Mouse (Mus musculus): ENCODE results near the gene Aox4. TPM values are rescaled to one million over a fixed set of nuclear protein-coding genes. Genes with fewer than 3 reads are reported as not detected.

The Aox4 gene
- polyA plus RNA-seq (2012; ENCODE audit: insufficient read depth, insufficient read length, missing spikeins) = not detected in 2 replicates

- no peak within 1 kb of the TSS for H3K27ac ChIP-seq (ENCODE audit: insufficient read depth, low read depth, low read length)
- H3K4me3 ChIP-seq (ENCODE audit: insufficient read depth, low read length) = 0 out of 2 replicates have a peak within 1 kb of the TSS, but pooled peaks have one; percentile 17
- no peak for TF ChIP-seq CTCF (IDR thresholded peaks at IDR 0.05; ENCODE audit: low read depth, low read length)
- no peak for TF ChIP-seq POLR2A (IDR thresholded peaks at IDR 0.05; ENCODE audit: borderline replicate concordance, low read depth, low read length)
- no peaks in the 10 kb centered on the region for H3K4me1 ChIP-seq (ENCODE audit: control insufficient read depth, insufficient read depth, low read length)
Observed at GRCm38 (mm10) chr1:58210203-58210602, at the start of gene Aox4. Gene Aox4, plus strand, starts transcription at chr1:58210397.

DNA sequence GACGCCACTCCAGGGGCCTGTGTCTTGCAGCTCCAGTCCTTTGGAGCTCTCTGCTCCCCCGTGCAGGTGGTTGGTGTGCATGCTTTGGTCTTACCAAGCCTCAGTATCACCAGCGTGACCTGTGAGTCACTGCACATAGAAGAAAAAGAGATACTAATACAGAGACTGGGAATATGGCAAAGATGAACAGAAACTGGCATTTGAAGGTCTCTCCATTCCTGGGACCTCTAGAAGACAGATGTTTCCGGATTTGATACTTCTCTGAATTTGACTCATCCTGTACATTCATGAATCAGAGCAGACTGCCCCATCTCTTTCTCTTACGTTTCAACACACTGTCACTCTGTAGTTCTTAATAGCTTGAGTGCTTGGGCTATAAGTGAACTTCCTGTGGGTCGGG is 40.3 kb upstream of the Aox4 start:
- no peak for TF ChIP-seq CTCF (IDR thresholded peaks at IDR 0.05; ENCODE audit: low read depth, low read length)
- no peak for TF ChIP-seq POLR2A (IDR thresholded peaks at IDR 0.05; ENCODE audit: borderline replicate concordance, low read depth, low read length)
- no peak overlapping the region for H3K27ac ChIP-seq (ENCODE audit: insufficient read depth, low read depth, low read length)
- H3K4me1 ChIP-seq (ENCODE audit: control insufficient read depth, insufficient read depth, low read length) = no peaks in the 10 kb centered on the region
- no peak overlapping the region for H3K4me3 ChIP-seq (ENCODE audit: insufficient read depth, low read length)

GRCm38 (mm10) chr1:58188514-58189175 is 21.6 kb upstream of the Aox4 start:
- no peaks in the 10 kb centered on the region for H3K4me1 ChIP-seq (ENCODE audit: control insufficient read depth, insufficient read depth, low read length)
- H3K4me3 ChIP-seq (ENCODE audit: insufficient read depth, low read length) = no peak overlapping the region
- no peak overlapping the region for H3K27ac ChIP-seq (ENCODE audit: insufficient read depth, low read depth, low read length)
- no peak for TF ChIP-seq POLR2A (IDR thresholded peaks at IDR 0.05; ENCODE audit: borderline replicate concordance, low read depth, low read length)
- TF ChIP-seq CTCF (IDR thresholded peaks at IDR 0.05; ENCODE audit: low read depth, low read length) = no peak

- Histone ChIP-seq H3K4me1 (ENCODE audit: control insufficient read depth, insufficient read depth, low read length) (no peaks in the 10 kb centered on the region), H3K4me3 (ENCODE audit: insufficient read depth, low read length) (no peak overlapping the region), H3K27ac (ENCODE audit: insufficient read depth, low read depth, low read length) (no peak overlapping the region)
- TF ChIP-seq POLR2A (IDR thresholded peaks at IDR 0.05; ENCODE audit: borderline replicate concordance, low read depth, low read length) = no peak
- TF ChIP-seq CTCF (IDR thresholded peaks at IDR 0.05; ENCODE audit: low read depth, low read length) = no peak
Observed at GRCm38 (mm10) chr1:58194317-58194716, 15.9 kb upstream of the Aox4 start.

GRCm38 (mm10) chr1:58194988-58195387 is 15.2 kb upstream of the Aox4 start:
- no peaks in the 10 kb centered on the region for H3K4me1 ChIP-seq (ENCODE audit: control insufficient read depth, insufficient read depth, low read length)
- H3K4me3 ChIP-seq (ENCODE audit: insufficient read depth, low read length) = no peak overlapping the region
- TF ChIP-seq POLR2A (IDR thresholded peaks at IDR 0.05; ENCODE audit: borderline replicate concordance, low read depth, low read length) (no peak), CTCF (IDR thresholded peaks at IDR 0.05; ENCODE audit: low read depth, low read length) (no peak)
- no peak overlapping the region for H3K27ac ChIP-seq (ENCODE audit: insufficient read depth, low read depth, low read length)

DNA sequence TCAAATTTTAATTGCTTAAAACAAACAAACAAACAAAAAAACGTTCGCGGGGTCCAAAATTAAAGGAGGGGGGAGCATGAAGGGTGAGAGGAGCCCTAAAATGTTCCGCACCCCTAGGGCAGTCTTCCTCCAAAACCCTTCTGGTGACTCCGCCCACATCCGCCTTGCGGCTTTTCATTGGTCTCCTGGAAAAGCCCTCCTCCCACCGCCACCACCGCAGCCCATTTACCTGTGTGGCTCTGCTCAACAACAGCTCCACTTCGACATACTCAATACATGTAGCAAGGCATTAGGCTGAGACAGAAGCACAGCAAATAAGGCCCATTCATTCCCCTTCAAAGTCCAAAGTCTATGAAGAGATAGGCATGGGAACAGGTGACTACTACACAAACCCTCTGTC is 14.7 kb upstream of the Aox4 start:
- Histone ChIP-seq H3K4me1 (ENCODE audit: control insufficient read depth, insufficient read depth, low read length) (no peaks in the 10 kb centered on the region), H3K27ac (ENCODE audit: insufficient read depth, low read depth, low read length) (no peak overlapping the region), H3K4me3 (ENCODE audit: insufficient read depth, low read length) (no peak overlapping the region)
- TF ChIP-seq CTCF (IDR thresholded peaks at IDR 0.05; ENCODE audit: low read depth, low read length) = no peak
- no peak for TF ChIP-seq POLR2A (IDR thresholded peaks at IDR 0.05; ENCODE audit: borderline replicate concordance, low read depth, low read length)

DNA sequence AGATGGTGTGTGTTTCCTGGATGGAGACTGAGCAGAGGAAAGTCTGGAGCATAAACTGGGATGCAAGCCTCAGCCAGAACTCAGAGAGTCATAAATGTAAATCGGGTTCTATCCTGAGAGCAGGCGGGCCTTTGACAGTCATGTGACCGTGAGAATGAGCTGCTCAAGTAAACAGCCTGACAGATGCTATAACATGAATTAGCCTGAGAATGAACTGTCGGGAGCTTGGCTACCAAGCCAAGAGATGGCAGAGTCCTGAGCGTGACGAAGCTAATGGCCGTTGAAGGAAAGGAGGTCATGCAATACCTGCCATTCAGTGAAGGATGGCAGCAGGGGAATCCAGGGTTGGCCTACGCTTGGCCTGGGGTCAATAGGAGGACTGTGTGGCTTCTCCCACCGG is 13.2 kb upstream of the Aox4 start:
- no peak overlapping the region for H3K4me3 ChIP-seq (ENCODE audit: insufficient read depth, low read length)
- no peaks in the 10 kb centered on the region for H3K4me1 ChIP-seq (ENCODE audit: control insufficient read depth, insufficient read depth, low read length)
- H3K27ac ChIP-seq (ENCODE audit: insufficient read depth, low read depth, low read length) = no peak overlapping the region

GRCm38 (mm10) chr1:58198386-58198785 is 11.8 kb upstream of the Aox4 start:
- Histone ChIP-seq H3K27ac (ENCODE audit: insufficient read depth, low read depth, low read length) (no peak overlapping the region), H3K4me1 (ENCODE audit: control insufficient read depth, insufficient read depth, low read length) (no peaks in the 10 kb centered on the region), H3K4me3 (ENCODE audit: insufficient read depth, low read length) (no peak overlapping the region)
- TF ChIP-seq CTCF (IDR thresholded peaks at IDR 0.05; ENCODE audit: low read depth, low read length) (no peak), POLR2A (IDR thresholded peaks at IDR 0.05; ENCODE audit: borderline replicate concordance, low read depth, low read length) (no peak)

More for the DNA sequence above, 13.2 kb upstream of the Aox4 start:
- TF ChIP-seq POLR2A (IDR thresholded peaks at IDR 0.05; ENCODE audit: borderline replicate concordance, low read depth, low read length) (no peak), CTCF (IDR thresholded peaks at IDR 0.05; ENCODE audit: low read depth, low read length) (no peak)

DNA sequence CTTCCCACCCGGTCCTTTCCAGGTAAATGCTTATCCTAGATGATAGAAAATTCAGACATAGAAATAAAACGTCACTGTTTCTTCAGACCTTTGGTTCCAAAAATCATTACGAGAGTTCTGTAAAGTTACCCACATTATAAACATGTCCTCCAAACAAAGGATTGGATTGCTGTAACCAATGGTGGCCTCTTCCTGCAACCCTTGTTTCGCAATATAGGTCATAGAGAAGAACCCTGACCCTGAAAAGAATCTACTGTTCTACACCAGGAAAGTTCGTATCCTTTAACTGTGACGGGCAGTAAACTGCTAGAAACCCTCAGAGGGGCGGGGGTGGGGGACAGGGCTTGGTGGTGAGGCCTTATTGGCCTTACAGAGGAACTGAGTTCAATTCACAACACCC is 2.6 kb downstream of the Aox4 start:
- TF ChIP-seq CTCF (IDR thresholded peaks at IDR 0.05; ENCODE audit: low read depth, low read length) = no peak
- TF ChIP-seq POLR2A (IDR thresholded peaks at IDR 0.05; ENCODE audit: borderline replicate concordance, low read depth, low read length) = no peak
- no peak overlapping the region for H3K4me3 ChIP-seq (ENCODE audit: insufficient read depth, low read length)
- no peaks in the 10 kb centered on the region for H3K4me1 ChIP-seq (ENCODE audit: control insufficient read depth, insufficient read depth, low read length)
- no peak overlapping the region for H3K27ac ChIP-seq (ENCODE audit: insufficient read depth, low read depth, low read length)

- no peak overlapping the region for H3K4me3 ChIP-seq (ENCODE audit: insufficient read depth, low read length)
- H3K4me1 ChIP-seq (ENCODE audit: control insufficient read depth, insufficient read depth, low read length) = no peaks in the 10 kb centered on the region
- no peak overlapping the region for H3K27ac ChIP-seq (ENCODE audit: insufficient read depth, low read depth, low read length)
- no peak for TF ChIP-seq POLR2A (IDR thresholded peaks at IDR 0.05; ENCODE audit: borderline replicate concordance, low read depth, low read length)
- no peak for TF ChIP-seq CTCF (IDR thresholded peaks at IDR 0.05; ENCODE audit: low read depth, low read length)
Observed at GRCm38 (mm10) chr1:58213838-58214237, 3.6 kb downstream of the Aox4 start.
